Mouse (Mus musculus): ENCODE measurements around the gene Adam19. TPM values are rescaled to one million over a fixed set of nuclear protein-coding genes. Genes with fewer than 3 reads are reported as not detected.

Gene Adam19
- total RNA-seq, 4 experiments from 2014 or later: 1.7 to 5.9 (median 3.8) TPM

GRCm38 (mm10) chr11:46054911-46055895 lies 589 bp upstream of the Adam19 start:
- no peak for DNase-seq

GRCm38 (mm10) chr11:46056770-46057411 lies 1.1 kb downstream of the Adam19 start:
- DNase-seq: no peak

GRCm38 (mm10) chr11:46058011-46058410 lies 2.2 kb downstream of the Adam19 start:
- DNase-seq: no peak

- no peak for DNase-seq
Measured at GRCm38 (mm10) chr11:46058916-46059315, 3.1 kb downstream of the Adam19 start.

- DNase-seq: no peak
Measured at GRCm38 (mm10) chr11:46059887-46060650, 4.3 kb downstream of the Adam19 start.

GRCm38 (mm10) chr11:46060651-46061020 lies 4.8 kb downstream of the Adam19 start:
- no peak for DNase-seq

GRCm38 (mm10) chr11:46061776-46062445 lies 6.1 kb downstream of the Adam19 start:
- no peak for DNase-seq

GRCm38 (mm10) chr11:46062569-46062968 lies 6.8 kb downstream of the Adam19 start:
- no peak for DNase-seq

- DNase-seq: no peak
Measured at GRCm38 (mm10) chr11:46062993-46063731, 7.4 kb downstream of the Adam19 start.

- DNase-seq: peak; percentile 45
Measured at GRCm38 (mm10) chr11:46064767-46065166, 9.0 kb downstream of the Adam19 start.

- DNase-seq: peak; percentile 86
Measured at GRCm38 (mm10) chr11:46065201-46066011, 9.6 kb downstream of the Adam19 start.

GRCm38 (mm10) chr11:46067371-46068060 lies 11.7 kb downstream of the Adam19 start:
- DNase-seq: no peak

GRCm38 (mm10) chr11:46068756-46069407 lies 13.1 kb downstream of the Adam19 start:
- no peak for DNase-seq

GRCm38 (mm10) chr11:46069408-46070003 lies 13.7 kb downstream of the Adam19 start:
- no peak for DNase-seq

- DNase-seq: no peak
Measured at GRCm38 (mm10) chr11:46070161-46070560, 14.4 kb downstream of the Adam19 start.

GRCm38 (mm10) chr11:46070789-46071188 lies 15.0 kb downstream of the Adam19 start:
- DNase-seq: no peak

- no peak for DNase-seq
Measured at GRCm38 (mm10) chr11:46072466-46073060, 16.8 kb downstream of the Adam19 start.

GRCm38 (mm10) chr11:46073061-46073849 lies 17.5 kb downstream of the Adam19 start:
- no peak for DNase-seq

All from adrenal gland, adult 8-10 months (tissue).